Mouse (Mus musculus): ENCODE measurements around the gene Dhx40.

DNA sequence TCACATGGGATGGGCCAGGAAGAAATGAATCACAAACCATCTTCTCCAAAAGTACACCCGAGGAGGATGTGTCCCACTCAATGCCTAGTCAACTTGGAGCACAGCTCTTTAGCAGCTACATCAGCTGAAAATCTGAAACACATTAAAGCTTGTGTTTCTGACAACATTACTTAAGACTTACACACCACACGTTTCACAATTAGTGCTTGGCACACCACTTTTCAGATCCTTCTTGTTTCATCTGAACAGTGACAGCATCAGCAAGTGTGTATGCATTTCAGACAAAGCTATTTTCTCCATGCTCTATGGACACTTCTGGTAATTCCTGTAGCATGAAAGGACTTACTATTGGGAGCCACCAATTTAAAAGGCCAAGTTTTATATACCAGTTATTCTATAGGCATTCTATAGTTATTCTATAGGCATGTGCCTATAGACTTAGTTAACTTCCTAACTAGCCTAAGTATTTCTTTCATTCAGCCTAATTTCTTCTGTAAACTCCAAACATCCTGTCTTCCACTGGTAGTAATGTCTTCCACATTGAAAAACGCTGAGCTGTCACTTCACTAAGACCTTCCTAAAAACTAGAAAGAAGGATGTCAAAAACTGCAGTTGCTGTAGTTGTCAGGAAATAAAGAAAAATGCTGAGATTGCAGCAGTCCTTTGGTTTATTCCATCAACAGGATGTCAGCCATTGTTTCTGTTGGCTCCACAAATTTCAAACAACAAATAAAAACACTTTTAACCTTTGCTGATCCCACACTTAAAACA, 61.7 kb downstream of the Dhx40 start:
- TF ChIP-seq CTCF (IDR thresholded peaks at IDR 0.05; ENCODE audit: borderline replicate concordance, extremely low read depth, insufficient read depth, insufficient read length) (no peak), POLR2A (IDR thresholded peaks at IDR 0.05; ENCODE audit: borderline replicate concordance, extremely low read depth, insufficient read depth, insufficient read length, poor library complexity, severe bottlenecking) (no peak)
